Mouse (Mus musculus) embryonic facial prominence, embryonic 10.5 days (tissue): ENCODE data around the gene Ppp1r15b. TPM values are rescaled to one million over a fixed set of nuclear protein-coding genes. Genes with fewer than 3 reads are reported as not detected.

ENCODE experiments used
- DNase-seq: peaks from one replicate; pipeline ENCODE4 v3.0.0-alpha.2; 2017; ENCODE audit warnings: low spot score
- H3K27ac ChIP-seq: fragments of 300-500 bp; sonication (generic); replicated peaks from 2 replicates; pipeline ENCODE4 v1.5.1; 2016; ENCODE audit warnings: mild to moderate bottlenecking
- H3K27me3 ChIP-seq: fragments of 300-500 bp; sonication (generic); replicated peaks from 2 replicates; pipeline ENCODE4 v1.6.1; 2016; ENCODE audit warnings: low read depth, mild to moderate bottlenecking; ENCODE audit not compliant: poor library complexity, severe bottlenecking
- H3K36me3 ChIP-seq: fragments of 300-500 bp; sonication (generic); replicated peaks from 2 replicates; pipeline ENCODE4 v1.6.1; 2016; ENCODE audit warnings: mild to moderate bottlenecking, moderate library complexity
- H3K4me1 ChIP-seq: fragments of 300-500 bp; sonication (generic); 2 replicates; pipeline ENCODE4 v1.6.1; 2016
- H3K4me3 ChIP-seq: fragments of 300-500 bp; sonication (generic); 2 replicates; pipeline ENCODE4 v1.5.1; 2016; ENCODE audit warnings: mild to moderate bottlenecking, moderate library complexity
- H3K9me3 ChIP-seq: fragments of 300-500 bp; sonication (generic); 2 replicates; pipeline ENCODE4 v1.6.1; 2016; ENCODE audit warnings: mild to moderate bottlenecking
- WGBS: fragments of 180-500 bp; shearing (Covaris S2); methylation state at CpG from one replicate; pipeline ENCODE4 v1.1.7; 2016; 5-methylcytosine and 5-hydroxymethylcytosine counted together
- polyA plus RNA-seq: library from polyadenylated mRNA; unstranded; fragments of >200 nt; fragmentation: Nextera tagmentation; extraction: Ambion mirVana; gene quantifications from 2 replicates; pipeline ENCODE4 v1.2.1, GENCODE M21; 2016

Gene Ppp1r15b
- polyA plus RNA-seq, 1 experiment from 2014 or later, result 49.4 TPM

GRCm38 (mm10) chr1:133187948-133188680 lies 57.2 kb downstream of the Ppp1r15b start:
- Histone ChIP-seq H3K4me3 (no peak overlapping the region), H3K9me3 (peaks cover 4% of the 10 kb centered on the region; the same call in 1 of the 2 replicates), H3K4me1 (peaks cover 28% of the 10 kb centered on the region), H3K36me3 (peaks cover 3% of the 10 kb centered on the region; the same call in 1 of the 2 replicates), H3K27me3 (peaks cover 24% of the 10 kb centered on the region), H3K27ac (peak overlapping the region; percentile 76)
- DNase-seq, result peak; percentile 80
- WGBS, result 9% methylated on average over 4 of the region's 4 CpGs

- H3K4me3 ChIP-seq, result no peak overlapping the region
- H3K36me3 ChIP-seq, result peaks cover 3% of the 10 kb centered on the region; the same call in 1 of the 2 replicates
- peaks cover 23% of the 10 kb centered on the region for H3K27me3 ChIP-seq
- peaks cover 4% of the 10 kb centered on the region; the same call in 1 of the 2 replicates for H3K9me3 ChIP-seq
- H3K27ac ChIP-seq, result peak overlapping the region; percentile 76
- DNase-seq, result no peak
- H3K4me1 ChIP-seq, result peaks cover 25% of the 10 kb centered on the region
- 89% methylated on average over 8 of the region's 8 CpGs for WGBS
These were observed 57.8 kb downstream of the Ppp1r15b start for GRCm38 (mm10) chr1:133188719-133189118.

Other genes with a start within 250 kb of the Ppp1r15b start
- 37.7 and 41.4 TPM in 2 replicates for gene Mdm4, start 100.6 kb upstream of the Ppp1r15b start, polyA plus RNA-seq
- gene Pik3c2b, start 85.5 kb upstream of the Ppp1r15b start, polyA plus RNA-seq, result 8.6 and 10.5 TPM in 2 replicates
- gene Plekha6, start 33.1 kb downstream of the Ppp1r15b start, polyA plus RNA-seq, result 3.4 and 3.7 TPM in 2 replicates
- gene Golt1a, start 178.7 kb downstream of the Ppp1r15b start, polyA plus RNA-seq, result not detected in 2 replicates
- not detected in 2 replicates for gene Kiss1, start 190.7 kb downstream of the Ppp1r15b start, polyA plus RNA-seq
- 0.13 TPM in 1 of 2 replicates, not detected in the other for gene Ren1, start 219.4 kb downstream of the Ppp1r15b start, polyA plus RNA-seq
- gene Etnk2, start 232.4 kb downstream of the Ppp1r15b start, polyA plus RNA-seq, result 2.6 and 3.3 TPM in 2 replicates